Mouse (Mus musculus) right cerebral cortex, postnatal 36 days (tissue): ENCODE measurements around the gene Stfa2l1.
"Not testable (repeated sequence)": the region's sequence is repeated elsewhere in the genome, so short reads cannot be mapped to it uniquely, and the experiment has no call there.

Experiments used
- DNase-seq, 2 experiments: peaks; one replicate each; pipeline ENCODE4 v3.0.0; 2022; ENCODE audit warnings: low spot score in 2 of 2, mixed read lengths in 1 of 2

The Stfa2l1 gene

DNA sequence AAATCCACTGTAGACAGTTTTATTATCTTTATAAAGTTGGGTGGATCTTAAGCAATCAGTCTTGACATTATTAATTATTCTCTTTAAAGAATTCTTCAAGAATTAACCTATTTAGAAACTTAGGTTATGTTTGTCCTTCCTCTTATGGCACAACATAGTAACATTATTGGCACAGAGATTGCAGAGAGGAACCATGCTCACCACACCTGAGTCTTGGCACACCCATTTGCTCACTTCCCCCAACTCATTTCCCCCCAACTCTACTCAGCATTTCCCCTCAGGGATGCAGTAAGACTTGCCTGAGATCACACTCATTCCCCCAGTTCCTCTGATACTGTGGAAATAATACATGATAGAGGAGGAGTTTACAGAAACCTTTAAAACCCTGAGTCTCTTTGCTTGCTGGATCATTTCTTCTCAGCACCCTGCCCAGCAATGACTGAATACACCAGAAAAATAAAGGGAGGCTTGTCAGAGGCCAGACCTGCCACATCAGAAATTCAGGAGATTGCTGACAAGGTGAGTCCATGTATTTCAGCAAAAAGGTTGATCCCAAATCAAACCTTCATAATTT, at the start of gene Stfa2l1:
TSS of gene Stfa2l1 (plus strand) at position 410 of the 574 bp plus-strand sequence.
- no peak for DNase-seq

DNA sequence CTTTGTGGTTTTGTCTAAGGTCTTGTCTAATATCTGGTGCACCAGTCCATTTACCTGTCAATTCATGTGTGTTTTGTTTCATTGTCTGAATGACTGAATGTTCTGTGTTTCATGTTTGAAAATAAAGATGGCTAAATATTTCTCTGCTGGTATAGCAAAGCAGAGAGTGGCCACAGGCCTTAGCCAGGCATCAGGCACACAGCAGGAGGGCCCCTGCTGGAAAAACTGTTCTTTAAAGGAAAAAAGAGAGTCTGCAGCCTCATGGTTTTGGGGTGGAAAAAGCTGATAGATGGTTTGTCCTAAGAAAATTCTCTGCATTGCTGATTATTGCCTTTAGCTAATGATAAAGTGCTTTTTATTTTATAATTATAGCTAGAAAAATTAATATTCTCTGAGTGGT, 45.1 kb upstream of the Stfa2l1 start:
- not testable (repeated sequence) for DNase-seq

GRCm38 (mm10) chr16:36115751-36116150, 40.9 kb upstream of the Stfa2l1 start:
- not testable (repeated sequence) for DNase-seq

GRCm38 (mm10) chr16:36128092-36128491, 28.5 kb upstream of the Stfa2l1 start:
- DNase-seq = no peak

DNA sequence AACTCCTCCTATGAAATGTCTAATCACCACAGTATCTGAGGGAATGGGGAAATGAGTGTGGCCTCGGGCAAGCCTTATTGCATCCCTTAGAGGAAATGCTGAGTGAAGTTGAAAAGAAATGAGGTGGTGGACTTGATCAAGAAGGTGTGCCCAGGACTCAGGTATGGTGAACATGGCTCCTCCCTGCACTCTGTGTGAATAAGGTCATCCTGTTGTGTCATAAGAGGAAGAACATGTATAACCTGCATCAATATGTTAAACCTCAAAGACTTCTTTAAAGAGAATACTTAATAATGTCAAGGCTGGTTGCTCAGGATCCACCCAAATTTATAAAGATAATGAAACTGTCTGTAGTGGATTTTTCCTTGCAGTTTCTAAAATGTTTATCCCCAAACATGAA, 25.5 kb upstream of the Stfa2l1 start, which contains the start of gene Csta1:
TSS of gene Csta1 (minus strand) at position 101 of the 400 bp plus-strand sequence.
- DNase-seq = no peak

- DNase-seq = no peak
Observed at GRCm38 (mm10) chr16:36138201-36138600, 18.4 kb upstream of the Stfa2l1 start.

DNA sequence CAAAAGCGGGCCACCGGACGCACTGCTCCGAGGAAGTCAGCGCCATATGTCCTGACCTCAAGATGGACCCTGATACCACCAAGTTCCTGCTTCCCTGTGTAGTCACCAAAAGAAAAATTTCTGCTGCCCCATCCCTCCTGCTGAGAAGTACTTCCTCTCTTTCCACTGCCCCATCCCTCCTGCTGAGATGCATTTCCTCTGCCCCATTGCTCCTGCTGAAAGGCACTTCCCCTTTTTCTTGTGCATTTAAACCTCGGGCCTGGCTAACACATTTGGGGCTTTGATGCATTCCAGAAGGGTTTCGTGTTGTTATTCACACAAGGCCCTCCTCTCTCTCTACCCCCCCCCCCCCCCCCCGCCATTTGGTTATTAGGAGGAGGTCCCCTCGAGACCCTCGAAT, 11.2 kb downstream of the Stfa2l1 start:
- not testable (repeated sequence) for DNase-seq

GRCm38 (mm10) chr16:36176108-36176507, 19.5 kb downstream of the Stfa2l1 start:
- DNase-seq = no peak

DNA sequence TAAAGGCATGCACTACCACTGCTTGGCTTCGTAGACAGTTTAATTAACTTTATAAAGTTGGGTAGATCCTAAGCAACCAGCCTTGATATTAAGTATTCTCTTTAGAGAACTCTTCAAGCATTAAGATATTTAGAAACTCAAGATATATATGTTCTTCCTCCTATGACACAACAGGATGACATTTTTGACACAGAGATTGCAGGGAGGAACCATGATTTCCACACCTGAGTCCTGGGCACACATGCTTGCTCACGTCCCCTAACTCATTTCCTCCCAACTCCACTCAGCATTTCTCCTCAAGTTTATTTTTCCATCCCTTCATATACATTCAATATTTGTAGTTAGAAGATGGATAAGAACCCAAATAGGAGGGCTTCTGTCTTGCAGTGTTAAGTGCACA, 23.3 kb downstream of the Stfa2l1 start:
- DNase-seq = no peak

GRCm38 (mm10) chr16:36183912-36184311, 27.3 kb downstream of the Stfa2l1 start, which contains the start of gene Gm5483:
Gm5483 (plus strand) TSS chr16:36184212.
- not testable (repeated sequence) for DNase-seq

DNA sequence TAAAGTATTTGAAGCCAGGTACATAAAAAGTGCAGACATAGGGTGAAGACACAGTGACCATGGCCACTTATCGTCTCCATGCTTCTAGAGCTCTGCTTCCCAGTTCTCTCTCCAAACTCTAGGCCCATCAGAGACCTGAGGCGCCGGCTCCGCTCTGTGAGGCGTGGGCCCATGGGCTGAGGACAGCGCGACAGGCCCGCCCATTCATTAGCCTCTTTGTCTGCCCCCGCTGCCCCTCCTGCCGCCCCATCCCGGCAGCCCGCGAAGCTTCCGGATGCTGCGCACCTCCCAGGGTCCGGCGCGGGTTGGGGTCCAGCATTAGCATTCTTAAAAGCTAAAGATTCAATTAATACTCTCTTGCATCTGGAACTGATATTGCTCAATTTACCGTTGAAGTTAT, 42.6 kb downstream of the Stfa2l1 start:
- DNase-seq = no peak

DNA sequence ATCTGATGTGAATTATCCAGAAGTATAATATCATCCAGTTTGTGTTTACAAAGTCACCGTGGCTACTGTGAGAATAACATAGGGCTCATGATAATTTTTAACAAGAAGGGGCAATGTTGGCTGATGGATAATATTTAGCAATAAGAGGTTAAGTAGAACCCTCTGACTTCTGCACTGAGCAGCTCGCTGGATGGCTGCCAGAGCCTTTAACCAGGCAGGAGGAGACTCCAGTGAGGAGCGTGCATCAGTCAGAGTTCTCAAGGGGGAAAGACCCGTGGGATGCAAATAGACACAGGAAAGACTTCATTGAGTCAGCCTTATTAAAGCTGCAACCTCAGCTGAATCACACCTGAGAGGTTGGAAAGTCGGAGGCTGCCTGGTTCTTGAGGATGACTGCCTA, 47.2 kb downstream of the Stfa2l1 start:
- no peak for DNase-seq

- DNase-seq = not testable (repeated sequence)
Observed at GRCm38 (mm10) chr16:36205684-36206083, 49.1 kb downstream of the Stfa2l1 start.

DNA sequence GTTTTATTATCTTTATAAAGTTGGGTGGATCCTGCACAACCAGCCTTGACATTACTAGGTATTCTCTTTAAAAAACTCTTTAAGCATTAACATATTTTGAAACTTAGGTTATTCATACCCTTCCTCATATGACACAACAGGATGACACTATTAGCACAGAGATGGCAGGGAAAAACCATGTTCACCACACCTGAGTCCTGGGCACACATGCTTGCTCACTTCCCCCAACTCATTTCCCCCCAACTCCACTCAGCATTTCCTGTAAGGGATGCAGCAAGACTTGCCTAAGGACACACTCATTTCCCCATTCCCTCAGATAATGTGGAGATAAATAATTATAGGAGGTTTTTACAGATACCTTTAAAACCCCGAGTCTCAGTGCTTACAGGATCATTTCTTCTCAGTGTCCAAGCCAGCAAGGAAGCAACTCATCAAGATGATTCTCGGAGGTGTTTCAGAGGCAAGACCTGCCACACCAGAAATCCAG, 53.4 kb downstream of the Stfa2l1 start, which contains the start of gene Gm5416:
TSS of gene Gm5416 (plus strand) at position 437 of the 487 bp plus-strand sequence.
- DNase-seq = no peak
